Mouse (Mus musculus): ENCODE results near the gene Usp6nl. TPM values are rescaled to one million over a fixed set of nuclear protein-coding genes. Genes with fewer than 3 reads are reported as not detected.
A peak's percentile ranks its signal among the peaks of the same experiment; 100 is the strongest.

The Usp6nl gene
- total RNA-seq, 4 experiments from 2014 or later: 31.7 to 41.4 (median 35.1) TPM

GRCm38 (mm10) chr2:6478361-6478965 lies 156.0 kb downstream of the Usp6nl start:
- DNase-seq: peak; percentile 50

GRCm38 (mm10) chr2:6478966-6479391 lies 156.5 kb downstream of the Usp6nl start:
- peak; percentile 73 for DNase-seq

DNA sequence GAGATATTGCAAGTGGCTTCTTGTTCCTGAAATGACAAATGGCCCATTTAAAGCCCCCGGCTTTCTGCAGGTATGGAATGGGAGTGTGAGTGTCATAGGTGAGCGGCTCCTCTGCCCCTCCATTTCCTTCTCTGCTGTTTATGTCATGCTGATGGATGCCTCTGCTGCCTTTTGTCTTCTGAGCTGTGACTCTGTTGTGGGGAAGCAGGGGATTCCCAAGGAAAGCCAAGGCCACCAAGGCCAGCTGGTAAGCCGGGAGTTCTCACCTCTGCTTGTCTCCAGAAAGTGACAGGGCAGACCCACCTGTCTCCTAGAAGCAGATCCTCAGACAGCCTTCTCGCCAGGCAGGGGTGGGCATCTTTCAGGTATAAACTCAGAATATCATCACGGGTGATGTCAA lies 157.2 kb downstream of the Usp6nl start:
- DNase-seq: no peak

GRCm38 (mm10) chr2:6481966-6482365 lies 159.5 kb downstream of the Usp6nl start:
- DNase-seq: no peak

DNA sequence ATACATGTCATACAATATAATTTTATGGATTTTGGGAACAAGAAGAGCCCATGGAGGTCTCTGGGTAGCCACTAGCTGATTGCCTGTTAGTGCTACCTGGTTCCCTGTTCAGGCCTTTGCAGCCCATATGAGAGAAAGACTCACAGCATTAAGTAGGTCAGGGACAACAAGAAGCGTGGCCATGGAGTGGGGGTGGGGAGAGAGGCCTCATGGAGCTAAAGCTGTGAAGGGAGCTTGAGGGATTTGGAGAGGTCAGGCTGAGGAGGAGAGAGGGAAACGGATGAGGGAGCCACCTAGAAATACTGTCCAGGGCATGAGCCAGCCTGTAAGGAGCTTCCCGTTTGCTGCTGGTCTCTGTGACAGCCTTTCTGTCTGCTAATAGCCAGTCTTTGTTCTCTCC lies 159.9 kb downstream of the Usp6nl start:
- DNase-seq: no peak

DNA sequence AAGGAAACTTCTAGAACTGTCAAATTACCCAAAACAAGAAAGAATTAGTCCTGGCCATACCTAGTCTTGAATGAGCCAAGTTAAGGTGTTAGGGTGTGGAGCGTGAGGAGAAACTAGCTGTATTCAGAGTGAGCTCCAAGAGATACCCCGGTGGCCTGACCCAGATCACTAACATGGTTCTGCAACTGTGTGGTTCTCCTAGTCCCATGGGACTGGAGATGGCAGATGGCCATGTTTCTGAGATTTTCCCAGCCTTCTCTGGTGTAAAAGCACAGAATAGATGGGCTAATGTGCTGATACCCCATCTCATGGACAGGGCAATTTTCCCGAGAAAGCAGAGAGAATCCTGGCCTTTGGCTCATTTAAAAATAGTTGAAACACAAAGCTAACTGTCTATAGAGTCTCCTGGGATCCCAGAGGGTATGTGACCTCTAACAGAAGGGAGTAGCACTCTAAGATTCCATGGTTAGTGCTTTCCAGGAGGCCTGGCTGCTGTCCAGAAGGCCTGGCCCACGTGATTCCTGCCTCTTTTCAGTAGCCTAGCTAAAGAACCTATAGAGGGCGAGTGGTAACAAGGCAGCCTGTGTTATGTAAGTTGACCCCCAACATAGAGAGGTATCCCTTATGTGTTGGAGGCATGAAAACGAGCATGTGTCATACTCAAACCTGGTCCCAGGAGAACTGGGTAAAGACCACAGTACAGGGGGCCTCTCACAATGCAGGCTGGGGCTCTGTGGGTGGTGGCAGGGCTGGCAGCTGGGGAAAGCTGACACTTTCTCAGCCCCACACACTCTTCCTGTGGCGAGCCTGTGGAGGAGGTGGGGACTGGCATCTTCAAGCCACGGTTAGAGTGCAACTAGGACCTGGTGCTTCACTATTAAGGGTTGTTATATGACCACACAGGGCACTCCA lies 160.9 kb downstream of the Usp6nl start:
- no peak for DNase-seq

DNA sequence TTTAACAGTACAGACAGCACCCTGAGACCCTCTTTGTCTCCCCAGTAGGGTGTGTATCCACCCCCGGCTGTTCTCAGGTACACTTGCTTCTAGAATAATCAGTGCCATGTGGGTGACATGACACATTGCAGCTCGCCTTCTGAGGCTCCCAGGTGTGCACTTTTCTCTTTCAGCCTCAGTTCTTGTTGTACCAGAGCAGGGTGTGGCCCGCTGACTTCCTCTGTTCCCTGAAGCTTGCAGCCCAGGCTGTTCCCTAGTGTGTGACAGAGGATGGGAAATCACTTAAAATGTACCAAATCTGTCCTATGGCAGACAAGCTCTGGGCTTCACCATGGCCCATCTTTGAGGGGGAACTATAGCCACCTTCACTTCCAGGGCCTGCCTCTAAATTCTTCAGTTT lies 161.7 kb downstream of the Usp6nl start:
- DNase-seq: no peak

- DNase-seq: no peak
Observed at GRCm38 (mm10) chr2:6487566-6488488, 165.4 kb downstream of the Usp6nl start.

- no peak for DNase-seq
Observed at GRCm38 (mm10) chr2:6488489-6489056, 166.1 kb downstream of the Usp6nl start.

- no peak for DNase-seq
Observed at GRCm38 (mm10) chr2:6490076-6490475, 167.6 kb downstream of the Usp6nl start.

DNA sequence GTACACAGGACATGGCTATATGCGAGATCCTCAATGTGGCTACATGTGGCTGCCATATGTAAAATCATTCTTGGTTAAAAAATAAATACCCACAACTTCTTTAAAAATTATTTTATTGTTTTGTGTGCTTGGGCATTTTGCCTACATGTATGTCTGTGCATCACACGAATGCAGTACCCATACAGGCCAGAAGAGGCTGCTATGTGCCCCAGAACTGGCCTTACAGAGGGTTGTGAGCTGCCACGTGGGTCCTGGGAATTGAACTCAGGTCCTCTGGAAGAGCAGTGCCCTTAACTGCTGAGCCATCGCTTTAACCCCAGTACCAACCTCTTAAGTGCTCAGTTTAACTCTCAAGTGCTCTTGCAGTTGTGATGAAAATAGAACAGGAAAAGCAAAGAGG lies 168.4 kb downstream of the Usp6nl start:
- DNase-seq: no peak

DNA sequence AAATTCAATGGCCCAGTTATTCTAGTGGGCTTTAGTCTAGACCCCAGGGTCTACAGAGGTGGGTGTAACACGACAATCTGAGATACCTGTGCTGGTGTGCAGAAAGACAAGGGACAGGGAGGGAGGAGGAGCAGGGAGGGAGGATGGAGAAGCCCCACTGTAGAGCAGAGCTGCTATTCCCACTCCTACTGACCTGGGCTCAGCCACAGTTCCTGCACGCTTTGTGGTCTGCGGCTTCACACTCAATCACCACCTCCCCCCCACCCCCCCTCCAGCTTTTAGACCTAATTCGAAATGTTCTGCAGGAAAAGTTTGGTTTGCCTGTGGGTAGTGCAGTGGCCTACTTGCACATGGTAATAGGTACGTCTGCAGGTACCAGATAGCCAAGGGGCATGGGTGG lies 171.4 kb downstream of the Usp6nl start:
- no peak for DNase-seq

Other genes starting within 250 kb of the Usp6nl start
- 10 to 100 TPM; 15.6 to 19.0 (median 17.1) TPM for gene Proser2, start 192.5 kb upstream of the Usp6nl start, total RNA-seq (2022)
- gene Echdc3, start 109.6 kb upstream of the Usp6nl start, total RNA-seq (2022): 10 to 100 TPM; 33.7 to 77.4 (median 52.6) TPM

Data from adrenal gland, adult 8-10 months (tissue).